Mouse (Mus musculus): ENCODE measurements around the gene Abca15. TPM values are rescaled to one million over a fixed set of nuclear protein-coding genes. Genes with fewer than 3 reads are reported as not detected.
"Not testable (repeated sequence)": the region's sequence is repeated elsewhere in the genome, so short reads cannot be mapped to it uniquely, and the experiment has no call there.

Gene Abca15
- total RNA-seq (2021), result not detected

GRCm38 (mm10) chr7:120328087-120328793 is at the start of gene Abca15:
Gene Abca15, plus strand, starts transcription at chr7:120328670.
- DNase-seq (ENCODE audit: extremely low spot score in 1 of 2, low spot score in 1 of 2), result peak in 1 of 2 experiments; percentile 15

GRCm38 (mm10) chr7:120285286-120285685 is 43.2 kb upstream of the Abca15 start:
- DNase-seq (ENCODE audit: extremely low spot score in 1 of 2, low spot score in 1 of 2), result no peak

- peak in 1 of 2 experiments; percentile 6 for DNase-seq (ENCODE audit: extremely low spot score in 1 of 2, low spot score in 1 of 2)
These were observed 12.4 kb upstream of the Abca15 start for GRCm38 (mm10) chr7:120316086-120316485.

- no peak for DNase-seq (ENCODE audit: extremely low spot score in 1 of 2, low spot score in 1 of 2)
These were observed 5.5 kb upstream of the Abca15 start for GRCm38 (mm10) chr7:120322963-120323362.

- DNase-seq (ENCODE audit: extremely low spot score in 1 of 2, low spot score in 1 of 2), result not testable (repeated sequence)
These were observed 2.6 kb upstream of the Abca15 start for GRCm38 (mm10) chr7:120325911-120326310.

GRCm38 (mm10) chr7:120327220-120328073 is 1.0 kb upstream of the Abca15 start:
- DNase-seq (ENCODE audit: extremely low spot score in 1 of 2, low spot score in 1 of 2), result peak; percentile 16 to 58

- DNase-seq (ENCODE audit: extremely low spot score in 1 of 2, low spot score in 1 of 2), result no peak
These were observed 32.7 kb downstream of the Abca15 start for GRCm38 (mm10) chr7:120361159-120361558.

- no peak for DNase-seq (ENCODE audit: extremely low spot score in 1 of 2, low spot score in 1 of 2)
These were observed 81.0 kb downstream of the Abca15 start, which contains the start of gene Abca16 for GRCm38 (mm10) chr7:120409447-120409846. Gene Abca16, plus strand, starts transcription at chr7:120409647.

GRCm38 (mm10) chr7:120412391-120412790 is 83.9 kb downstream of the Abca15 start:
- no peak for DNase-seq (ENCODE audit: extremely low spot score in 1 of 2, low spot score in 1 of 2)

- DNase-seq (ENCODE audit: extremely low spot score in 1 of 2, low spot score in 1 of 2), result no peak
These were observed 98.2 kb downstream of the Abca15 start for GRCm38 (mm10) chr7:120426625-120427024.

GRCm38 (mm10) chr7:120431464-120431863 is 103.0 kb downstream of the Abca15 start:
- DNase-seq (ENCODE audit: extremely low spot score in 1 of 2, low spot score in 1 of 2), result no peak

Other genes starting within 250 kb of the Abca15 start
- under 1 TPM; 0.05 to 0.45 TPM for gene Dnah3, start 233.4 kb upstream of the Abca15 start, total RNA-seq (2021)
- 10 to 100 TPM; 11.2 to 12.1 TPM for gene Tmem159, start 226.3 kb upstream of the Abca15 start, total RNA-seq (2021)
- under 1 TPM in 1 of 2 experiments, not detected in 1; 0.45 TPM for gene Zp2, start 183.4 kb upstream of the Abca15 start, total RNA-seq (2021)
- gene Anks4b, start 154.8 kb upstream of the Abca15 start, total RNA-seq (2021), result under 1 TPM; 0.49 to 0.52 TPM
- gene Crym, start 126.6 kb upstream of the Abca15 start, total RNA-seq (2021), result 100 to 1,000 TPM; 283 to 337 TPM
- under 1 TPM in 1 of 2 experiments, not detected in 1; 0.14 TPM for gene Abca14, start 124.7 kb upstream of the Abca15 start, total RNA-seq (2021)
- gene Abca16, start 81.0 kb downstream of the Abca15 start, total RNA-seq (2021), result not detected